Mouse (Mus musculus) spleen, adult 2 months (tissue): ENCODE measurements around the gene Ppox.

Source experiments
- CTCF ChIP-seq: fragments of 200-500 bp; IDR thresholded peaks from 2 replicates; pipeline ENCODE4 v1.5.1; 2011; ENCODE audit warnings: mild to moderate bottlenecking, inconsistent platforms; ENCODE audit not compliant: insufficient read depth, insufficient read length, insufficient replicate concordance; ENCODE audit errors: extremely low read depth
- POLR2A ChIP-seq: fragments of 200-500 bp; IDR thresholded peaks from 2 replicates; pipeline ENCODE4 v1.6.1; 2011; ENCODE audit warnings: low read depth, low read length, inconsistent platforms

GRCm38 (mm10) chr1:171288328-171288727 is 7.3 kb upstream of the Ppox start:
- TF ChIP-seq CTCF (no peak), POLR2A (no peak)
